ENCODE assay signal across 11 mouse cellular contexts in the genomic region with DNA sequence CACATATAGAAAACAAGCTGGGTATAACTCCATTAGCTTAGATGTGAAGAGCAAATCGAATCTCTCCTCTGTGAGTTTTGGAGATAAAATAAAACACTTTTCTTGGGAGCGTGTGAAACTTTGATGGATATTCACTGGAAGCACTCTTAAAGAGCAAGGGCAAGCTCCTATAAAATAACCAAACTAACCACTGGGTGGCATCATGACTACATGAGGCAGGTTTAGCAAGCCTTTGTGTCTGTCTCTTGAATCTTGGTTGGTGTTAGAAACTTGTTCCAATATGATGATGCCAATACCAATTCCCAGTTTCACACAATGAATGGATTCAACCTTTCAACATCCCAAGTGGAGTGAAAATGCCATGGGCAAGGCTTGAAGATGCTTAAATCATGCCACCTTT. TPM values are rescaled to one million over a fixed set of nuclear protein-coding genes. Genes with fewer than 3 reads are reported as not detected.
A peak's percentile ranks its signal among the peaks of the same experiment; 100 is the strongest.
DNase-seq lines count a peak whose midpoint lies in the region; ATAC-seq lines count a peak whose summit lies in the region.
"Had no signal": no experiment of that assay in that cellular context is flagged by ENCODE, and none has a peak within 500 bp of the region (broad histone marks: within the 10 kb centered on the region; RNA-seq: fewer than 3 reads in every experiment).

No protein-coding gene starts in this region.

- no peak overlapping the region for H3K27ac ChIP-seq in heart, embryonic 12.5 days (ENCODE audit: poor library complexity, severe bottlenecking)
- H3K27ac ChIP-seq in midbrain, embryonic 13.5 days = no peak overlapping the region
- H3K27ac ChIP-seq in midbrain, embryonic 10.5 days (replicated peaks) = no peak overlapping the region
- H3K27ac ChIP-seq in forebrain, embryonic 15.5 days (replicated peaks) = no peak overlapping the region

- peaks cover 4% of the 10 kb centered on the region; the same call in 1 of the 2 replicates for H3K9me3 ChIP-seq in heart, embryonic 12.5 days (replicated peaks)
- peaks cover 5% of the 10 kb centered on the region; the same call in 1 of the 2 replicates for H3K9me3 ChIP-seq in midbrain, embryonic 13.5 days
- H3K9me3 ChIP-seq in midbrain, embryonic 10.5 days (replicated peaks) = no peaks in the 10 kb centered on the region
- H3K9me3 ChIP-seq in forebrain, embryonic 15.5 days = no peaks in the 10 kb centered on the region

- no peaks in the 10 kb centered on the region for H3K27me3 ChIP-seq in heart, embryonic 12.5 days (replicated peaks)
- no peaks in the 10 kb centered on the region for H3K27me3 ChIP-seq in midbrain, embryonic 13.5 days
- no peaks in the 10 kb centered on the region for H3K27me3 ChIP-seq in midbrain, embryonic 10.5 days (ENCODE audit: low read depth, poor library complexity, severe bottlenecking)
- no peaks in the 10 kb centered on the region for H3K27me3 ChIP-seq in forebrain, embryonic 15.5 days

- H3K4me1 ChIP-seq in heart, embryonic 12.5 days (replicated peaks) = no peaks in the 10 kb centered on the region
- no peaks in the 10 kb centered on the region for H3K4me1 ChIP-seq in midbrain, embryonic 13.5 days (replicated peaks)
- H3K4me1 ChIP-seq in midbrain, embryonic 10.5 days = no peaks in the 10 kb centered on the region
- H3K4me1 ChIP-seq in forebrain, embryonic 15.5 days = no peaks in the 10 kb centered on the region

- H3K4me2 ChIP-seq in heart, embryonic 12.5 days = no peak overlapping the region
- no peak overlapping the region for H3K4me2 ChIP-seq in midbrain, embryonic 13.5 days (replicated peaks)
- H3K4me2 ChIP-seq in forebrain, embryonic 15.5 days (replicated peaks) = no peak overlapping the region

- H3K9ac ChIP-seq in heart, embryonic 12.5 days = no peak overlapping the region
- H3K9ac ChIP-seq in midbrain, embryonic 13.5 days (replicated peaks) = no peak overlapping the region
- H3K9ac ChIP-seq in forebrain, embryonic 15.5 days (replicated peaks) = no peak overlapping the region

- 51% methylated on average over 2 of the region's 2 CpGs for WGBS in heart, embryonic 12.5 days
- WGBS in midbrain, embryonic 13.5 days = 63% methylated on average over 2 of the region's 2 CpGs
- WGBS in midbrain, embryonic 10.5 days = 72% methylated on average over 2 of the region's 2 CpGs
- WGBS in forebrain, embryonic 15.5 days = 79% methylated on average over 2 of the region's 2 CpGs

- no peaks in the 10 kb centered on the region for H3K36me3 ChIP-seq in heart, embryonic 12.5 days
- no peaks in the 10 kb centered on the region for H3K36me3 ChIP-seq in midbrain, embryonic 13.5 days
- H3K36me3 ChIP-seq in midbrain, embryonic 10.5 days = no peaks in the 10 kb centered on the region
- no peaks in the 10 kb centered on the region for H3K36me3 ChIP-seq in forebrain, embryonic 15.5 days

- H3K4me3 ChIP-seq in heart, embryonic 12.5 days = no peak overlapping the region
- no peak overlapping the region for H3K4me3 ChIP-seq in midbrain, embryonic 13.5 days (replicated peaks)
- H3K4me3 ChIP-seq in midbrain, embryonic 10.5 days = no peak overlapping the region
- no peak overlapping the region for H3K4me3 ChIP-seq in forebrain, embryonic 15.5 days
- H3K4me3 ChIP-seq: myocyte had no signal

- ATAC-seq in heart, embryonic 12.5 days (ENCODE audit: insufficient number of reproducible peaks, low FRiP score) = no peak
- ATAC-seq in midbrain, embryonic 13.5 days = peak; percentile 58; the same call in 1 of the 2 replicates
- ATAC-seq in forebrain, embryonic 15.5 days (replicated peaks) = peak; percentile 72

- peak; percentile 3 to 35 for DNase-seq in heart, adult 18-20 months
- DNase-seq in midbrain, embryonic 10.5 days (ENCODE audit: low spot score) = no peak
- peak; percentile 69 for DNase-seq in retina, postnatal 1 day
- no peak for DNase-seq in gastrocnemius, adult 8-10 months (ENCODE audit: low spot score in 2 of 2)
- no peak for DNase-seq in yolk sac, embryonic 10.5 days (ENCODE audit: low spot score)

RNA-seq across cellular contexts. Expression of gene Gm5136, which starts 34.0 kb away (rescaled TPM):
- not detected for total RNA-seq in heart, adult 18-20 months (2021)
- polyA plus RNA-seq in heart, embryonic 12.5 days (2016; fragmentation: Nextera tagmentation; extraction: Ambion mirVana) = not detected in 2 replicates
- 0.32 and 0.59 TPM in 2 replicates for polyA plus RNA-seq in midbrain, embryonic 13.5 days (2015; fragmentation: Nextera tagmentation; extraction: Ambion mirVana)
- 0.21 TPM in 1 of 2 replicates, not detected in the other for polyA plus RNA-seq in midbrain, embryonic 10.5 days (2016; fragmentation: Nextera tagmentation; extraction: Ambion mirVana)
- 0.34 and 0.39 TPM in 2 replicates for polyA plus RNA-seq in forebrain, embryonic 15.5 days (2015; fragmentation: Nextera tagmentation; extraction: Ambion mirVana)
- total RNA-seq in gastrocnemius, adult 8-10 months (2022) = not detected
- total RNA-seq: adrenal gland, postnatal 36 days; heart, postnatal 36 days had no signal
- polyA plus RNA-seq: myocyte had no signal

Comparison
In these comparisons a context has a peak if more than half of its experiments do, and no peak if none do; other contexts are left out.
1. DNase-seq: peak in heart, adult 18-20 months (2 of 2) and retina, postnatal 1 day (single experiment); none in midbrain, embryonic 10.5 days (single experiment), gastrocnemius, adult 8-10 months (0 of 2) and yolk sac, embryonic 10.5 days (single experiment).